Mouse (Mus musculus): ENCODE results near the gene Mcm2. TPM values are rescaled to one million over a fixed set of nuclear protein-coding genes. Genes with fewer than 3 reads are reported as not detected.

Gene Mcm2
- total RNA-seq, 1 experiment = 237 TPM

GRCm38 (mm10) chr6:88884690-88885089 is 13.9 kb downstream of the Mcm2 start:
- Histone ChIP-seq H3K27ac (ENCODE audit: insufficient read depth, low read depth, low read length, poor library complexity, severe bottlenecking) (peak overlapping the region; percentile 20; the same call in 1 of the 2 replicates), H3K9ac (ENCODE audit: insufficient read depth, low read depth, low read length, poor library complexity, severe bottlenecking) (no peak overlapping the region), H3K4me1 (ENCODE audit: control insufficient read depth in 2 of 2, insufficient read depth in 2 of 2, low read length in 2 of 2, poor library complexity in 1 of 2) (peaks cover 0 to 13% of the 10 kb centered on the region in 2 experiments; a peak in 3 of 4 replicates), H3K4me3 (ENCODE audit: insufficient read depth in 1 of 2, low read depth in 1 of 2, low read length in 2 of 2, poor library complexity in 1 of 2, severe bottlenecking in 1 of 2) (no peak overlapping the region), H3K9me3 (ENCODE audit: control insufficient read depth, insufficient read depth, low read depth, low read length) (no peaks in the 10 kb centered on the region), H3K36me3 (ENCODE audit: control insufficient read depth, insufficient read depth, low read length, poor library complexity, severe bottlenecking) (peaks cover 81% of the 10 kb centered on the region)
- TF ChIP-seq ZNF384 (IDR thresholded peaks at IDR 0.05; ENCODE audit: low read depth, low read length) = no peak
- DNase-seq (ENCODE audit: low read depth, low spot score) = no peak
- in situ Hi-C loops (cut with MboI; ENCODE audit: low sequenced_read_pairs in 2 of 2, unreplicated experiment in 2 of 2) = loop anchor here in 1 of 2 experiments (25.0 kb wide), 1 partner anchor 972 kb away; the partner anchor contains the start of gene Hmces

GRCm38 (mm10) chr6:88884195-88884594 is 14.4 kb downstream of the Mcm2 start:
- DNase-seq (ENCODE audit: low read depth, low spot score) = no peak
- no peak for TF ChIP-seq CHD2 (IDR thresholded peaks at IDR 0.05; ENCODE audit: low read depth, low read length)
- TF ChIP-seq MAFK (IDR thresholded peaks at IDR 0.05; ENCODE audit: insufficient read depth, low read depth, low read length) = no peak
- TF ChIP-seq HCFC1 (IDR thresholded peaks at IDR 0.05; ENCODE audit: borderline replicate concordance, insufficient read depth, low read length) = no peak
- TF ChIP-seq ZNF384 (IDR thresholded peaks at IDR 0.05; ENCODE audit: low read depth, low read length) = no peak
- TF ChIP-seq ZC3H11A (IDR thresholded peaks at IDR 0.05; ENCODE audit: borderline replicate concordance, low read depth, low read length) = no peak
- peaks cover 76% of the 10 kb centered on the region for H3K36me3 ChIP-seq (ENCODE audit: control insufficient read depth, insufficient read depth, low read length, poor library complexity, severe bottlenecking)
- H3K4me1 ChIP-seq (ENCODE audit: control insufficient read depth in 2 of 2, insufficient read depth in 2 of 2, low read length in 2 of 2, poor library complexity in 1 of 2) = peaks cover 0 to 13% of the 10 kb centered on the region in 2 experiments; a peak in 3 of 4 replicates
- in situ Hi-C loops (cut with MboI; ENCODE audit: low sequenced_read_pairs in 2 of 2, unreplicated experiment in 2 of 2) = loop anchor here in 1 of 2 experiments (25.0 kb wide), 1 partner anchor 972 kb away; the partner anchor contains the start of gene Hmces
- no peak overlapping the region for H3K4me3 ChIP-seq (ENCODE audit: insufficient read depth in 1 of 2, low read depth in 1 of 2, low read length in 2 of 2, poor library complexity in 1 of 2, severe bottlenecking in 1 of 2)
- peak overlapping the region; percentile 49 for H3K27ac ChIP-seq (ENCODE audit: insufficient read depth, low read depth, low read length, poor library complexity, severe bottlenecking)
- no peaks in the 10 kb centered on the region for H3K9me3 ChIP-seq (ENCODE audit: control insufficient read depth, insufficient read depth, low read depth, low read length)
- H3K9ac ChIP-seq (ENCODE audit: insufficient read depth, low read depth, low read length, poor library complexity, severe bottlenecking) = no peak overlapping the region

- H3K9ac ChIP-seq (ENCODE audit: insufficient read depth, low read depth, low read length, poor library complexity, severe bottlenecking) = no peak overlapping the region
- H3K27ac ChIP-seq (ENCODE audit: insufficient read depth, low read depth, low read length, poor library complexity, severe bottlenecking) = no peak overlapping the region
- TF ChIP-seq ZC3H11A (IDR thresholded peaks at IDR 0.05; ENCODE audit: borderline replicate concordance, low read depth, low read length) = no peak
- TF ChIP-seq CHD2 (IDR thresholded peaks at IDR 0.05; ENCODE audit: low read depth, low read length) = no peak
- TF ChIP-seq HCFC1 (IDR thresholded peaks at IDR 0.05; ENCODE audit: borderline replicate concordance, insufficient read depth, low read length) = no peak
- no peak for TF ChIP-seq ZNF384 (IDR thresholded peaks at IDR 0.05; ENCODE audit: low read depth, low read length)
- no peak for TF ChIP-seq MAFK (IDR thresholded peaks at IDR 0.05; ENCODE audit: insufficient read depth, low read depth, low read length)
- no peaks in the 10 kb centered on the region for H3K9me3 ChIP-seq (ENCODE audit: control insufficient read depth, insufficient read depth, low read depth, low read length)
- no peak overlapping the region for H3K4me3 ChIP-seq (ENCODE audit: insufficient read depth in 1 of 2, low read depth in 1 of 2, low read length in 2 of 2, poor library complexity in 1 of 2, severe bottlenecking in 1 of 2)
- no peak for DNase-seq (ENCODE audit: low read depth, low spot score)
- peaks cover 0 to 13% of the 10 kb centered on the region in 2 experiments; a peak in 3 of 4 replicates for H3K4me1 ChIP-seq (ENCODE audit: control insufficient read depth in 2 of 2, insufficient read depth in 2 of 2, low read length in 2 of 2, poor library complexity in 1 of 2)
- H3K36me3 ChIP-seq (ENCODE audit: control insufficient read depth, insufficient read depth, low read length, poor library complexity, severe bottlenecking) = peaks cover 49% of the 10 kb centered on the region
- in situ Hi-C loops (cut with MboI; ENCODE audit: low sequenced_read_pairs in 2 of 2, unreplicated experiment in 2 of 2) = loop anchor here in 1 of 2 experiments (25.0 kb wide), 1 partner anchor 969 kb away; the partner anchor contains the start of gene Hmces
Observed at GRCm38 (mm10) chr6:88881334-88881733, 17.2 kb downstream of the Mcm2 start.

DNA sequence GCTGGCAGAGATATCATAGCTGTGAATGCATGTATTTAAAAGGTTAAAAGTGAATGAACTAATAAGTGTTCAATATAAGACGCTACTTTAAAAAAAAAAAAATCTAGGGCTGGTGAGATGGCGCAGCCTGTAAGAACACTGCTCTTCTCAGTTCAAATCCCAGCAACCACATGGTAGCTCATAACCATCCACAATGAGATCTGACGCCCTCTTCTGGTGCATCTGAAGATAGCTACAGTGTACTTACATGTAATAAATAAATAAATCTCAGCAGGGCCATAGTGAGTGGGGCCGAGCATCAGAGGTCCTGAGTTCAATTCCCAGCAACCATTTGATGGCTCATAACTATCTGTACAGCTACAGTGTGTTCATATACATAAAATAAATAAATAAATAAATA is 19.1 kb downstream of the Mcm2 start:
- no peak for DNase-seq (ENCODE audit: low read depth, low spot score)
- H3K4me1 ChIP-seq (ENCODE audit: control insufficient read depth in 2 of 2, insufficient read depth in 2 of 2, low read length in 2 of 2, poor library complexity in 1 of 2) = peaks cover 0 to 7% of the 10 kb centered on the region in 2 experiments; a peak in 3 of 4 replicates
- no peak overlapping the region for H3K27ac ChIP-seq (ENCODE audit: insufficient read depth, low read depth, low read length, poor library complexity, severe bottlenecking)
- in situ Hi-C loops (cut with MboI; ENCODE audit: low sequenced_read_pairs in 2 of 2, unreplicated experiment in 2 of 2) = loop anchor here in 1 of 2 experiments (25.0 kb wide), 1 partner anchor 967 kb away; the partner anchor contains the start of gene Hmces
- no peak overlapping the region for H3K9ac ChIP-seq (ENCODE audit: insufficient read depth, low read depth, low read length, poor library complexity, severe bottlenecking)
- no peak overlapping the region for H3K4me3 ChIP-seq (ENCODE audit: insufficient read depth in 1 of 2, low read depth in 1 of 2, low read length in 2 of 2, poor library complexity in 1 of 2, severe bottlenecking in 1 of 2)
- H3K9me3 ChIP-seq (ENCODE audit: control insufficient read depth, insufficient read depth, low read depth, low read length) = no peaks in the 10 kb centered on the region
- TF ChIP-seq MAFK (IDR thresholded peaks at IDR 0.05; ENCODE audit: insufficient read depth, low read depth, low read length) = no peak
- TF ChIP-seq ZC3H11A (IDR thresholded peaks at IDR 0.05; ENCODE audit: borderline replicate concordance, low read depth, low read length) = no peak
- no peak for TF ChIP-seq ZNF384 (IDR thresholded peaks at IDR 0.05; ENCODE audit: low read depth, low read length)
- TF ChIP-seq CHD2 (IDR thresholded peaks at IDR 0.05; ENCODE audit: low read depth, low read length) = no peak
- no peak for TF ChIP-seq HCFC1 (IDR thresholded peaks at IDR 0.05; ENCODE audit: borderline replicate concordance, insufficient read depth, low read length)
- H3K36me3 ChIP-seq (ENCODE audit: control insufficient read depth, insufficient read depth, low read length, poor library complexity, severe bottlenecking) = peaks cover 31% of the 10 kb centered on the region
